Mouse (Mus musculus) hindbrain, embryonic 14.5 days (tissue): ENCODE results near the gene Mier1. TPM values are rescaled to one million over a fixed set of nuclear protein-coding genes. Genes with fewer than 3 reads are reported as not detected.

Source experiments
- ATAC-seq: fragments of 200-750 bp; cut with Nextera tagmentation; 2 replicates; pipeline ENCODE4 v1.8.0; 2017; ENCODE audit warnings: moderate number of reproducible peaks, mild to moderate bottlenecking, moderate TSS enrichment, moderate library complexity; ENCODE audit not compliant: low FRiP score
- DNase-seq: peaks from one replicate; pipeline ENCODE4 v3.0.0-alpha.2; 2015; ENCODE audit warnings: low spot score
- H3K27ac ChIP-seq: fragments of 300-500 bp; sonication (generic); 2 replicates; pipeline ENCODE4 v1.5.1; 2014; ENCODE audit warnings: mild to moderate bottlenecking, moderate library complexity
- H3K27me3 ChIP-seq: fragments of 300-500 bp; sonication (generic); 2 replicates; pipeline ENCODE4 v1.6.1; 2014; ENCODE audit warnings: mild to moderate bottlenecking, low read length, mixed read lengths; ENCODE audit not compliant: control insufficient read depth, insufficient read depth
- H3K36me3 ChIP-seq: fragments of 300-500 bp; sonication (generic); replicated peaks from 2 replicates; pipeline ENCODE4 v1.6.1; 2014; ENCODE audit not compliant: control insufficient read depth, insufficient read depth
- H3K4me1 ChIP-seq: fragments of 300-500 bp; sonication (generic); replicated peaks from 2 replicates; pipeline ENCODE4 v1.6.1; 2014; ENCODE audit warnings: antibody characterized with exemption, low read length, mixed read lengths; ENCODE audit not compliant: control insufficient read depth, insufficient read depth
- H3K4me2 ChIP-seq: fragments of 300-500 bp; sonication (generic); replicated peaks from 2 replicates; pipeline ENCODE4 v1.6.1; 2014; ENCODE audit warnings: mild to moderate bottlenecking, moderate library complexity
- H3K4me3 ChIP-seq: fragments of 300-500 bp; sonication (generic); replicated peaks from 2 replicates; pipeline ENCODE4 v1.5.1; 2014; ENCODE audit warnings: mild to moderate bottlenecking, low read length
- H3K9ac ChIP-seq: fragments of 300-500 bp; sonication (generic); 2 replicates; pipeline ENCODE4 v1.6.1; 2014
- H3K9me3 ChIP-seq: fragments of 300-500 bp; sonication (generic); 2 replicates; pipeline ENCODE4 v1.6.1; 2016; ENCODE audit warnings: low read length; ENCODE audit not compliant: control insufficient read depth
- WGBS: fragments of 180-500 bp; shearing (Covaris S2); extraction: QIAGEN DNeasy Blood & Tissue Kit; methylation state at CpG from one replicate; pipeline ENCODE4 v1.1.7; 2014; 5-methylcytosine and 5-hydroxymethylcytosine counted together
- polyA plus RNA-seq: library from polyadenylated mRNA; unstranded; fragments of >200 nt; fragmentation: Nextera tagmentation; extraction: Ambion mirVana; gene quantifications from 2 replicates; pipeline ENCODE4 v1.2.1, GENCODE M21; 2014

Mier1 gene
- polyA plus RNA-seq, 1 experiment from 2014 or later = 33.2 TPM

DNA sequence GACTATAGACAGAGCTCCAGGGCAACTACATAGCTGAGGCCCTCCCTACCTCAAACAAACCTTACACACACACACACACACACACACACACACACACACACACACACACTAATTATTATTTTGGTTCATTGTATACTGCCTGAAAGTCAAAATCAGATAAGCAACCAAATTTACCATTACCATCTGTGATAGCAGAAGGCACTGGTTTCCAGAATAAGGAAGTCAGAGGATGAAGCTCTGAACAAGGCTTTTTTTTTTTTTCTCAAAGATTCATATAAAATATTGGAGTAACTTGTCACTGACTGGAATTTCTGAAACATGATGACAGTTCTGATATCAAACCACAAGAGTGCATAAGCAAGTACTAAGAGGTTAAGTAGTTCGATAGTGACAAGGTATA lies 94.4 kb downstream of the Mier1 start:
- Histone ChIP-seq H3K9ac (no peak overlapping the region), H3K27ac (no peak overlapping the region), H3K4me1 (peaks cover 14% of the 10 kb centered on the region), H3K4me3 (no peak overlapping the region), H3K4me2 (no peak overlapping the region), H3K9me3 (no peaks in the 10 kb centered on the region), H3K27me3 (no peaks in the 10 kb centered on the region), H3K36me3 (peaks cover 58% of the 10 kb centered on the region)
- DNase-seq (no peak), ATAC-seq (no peak)
- WGBS = 95% methylated on average over 1 of the region's 1 CpGs

DNA sequence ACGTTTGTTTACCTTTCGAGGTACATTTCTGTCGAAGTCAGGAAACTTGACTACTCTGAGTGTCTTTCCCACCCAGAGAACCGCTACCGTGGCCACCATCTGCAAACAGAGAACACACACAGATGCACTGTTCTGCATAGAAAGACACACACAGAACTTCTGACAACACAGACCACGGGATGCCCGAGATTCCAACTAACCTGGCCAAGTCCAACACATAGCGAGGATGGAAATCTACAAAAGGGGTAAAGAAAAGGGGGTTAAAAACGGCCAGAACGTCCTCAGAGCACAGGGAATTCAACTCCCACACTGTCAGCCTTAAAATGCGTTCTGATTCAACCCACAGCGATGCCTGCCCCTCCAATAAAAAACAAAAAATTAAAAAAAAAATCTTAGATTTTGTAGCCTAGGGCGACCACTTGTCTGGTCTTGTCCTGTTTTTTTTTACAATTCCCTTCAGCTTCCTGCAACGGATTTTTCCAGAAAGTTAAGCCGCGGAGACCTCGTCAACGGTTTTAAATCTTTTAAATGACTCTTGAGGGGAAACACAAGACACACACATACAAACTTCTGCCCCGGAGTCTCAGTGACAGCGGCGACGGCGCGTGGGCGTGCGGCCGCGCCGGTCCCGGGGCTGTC lies 99.8 kb downstream of the Mier1 start:
- Histone ChIP-seq H3K4me1 (peaks cover 18% of the 10 kb centered on the region), H3K9ac (peak overlapping the region; percentile 99), H3K4me3 (peak overlapping the region; percentile 97), H3K4me2 (peak overlapping the region; percentile 80), H3K27me3 (no peaks in the 10 kb centered on the region), H3K36me3 (peaks cover 17% of the 10 kb centered on the region), H3K27ac (peak overlapping the region; percentile 99), H3K9me3 (no peaks in the 10 kb centered on the region)
- DNase-seq = no peak
- WGBS = 4% methylated on average over 30 of the region's 30 CpGs
- no peak for ATAC-seq

- ATAC-seq = peak; percentile 84
These were observed 100.3 kb downstream of the Mier1 start for GRCm38 (mm10) chr4:103214498-103214924.

More at GRCm38 (mm10) chr4:103214498-103214924, 100.3 kb downstream of the Mier1 start:
- H3K9ac ChIP-seq = peak overlapping the region; percentile 99
- H3K27ac ChIP-seq = peak overlapping the region; percentile 99
- no peaks in the 10 kb centered on the region for H3K27me3 ChIP-seq
- WGBS = under 1% methylated on average over 48 of the region's 48 CpGs
- H3K36me3 ChIP-seq = peaks cover 11% of the 10 kb centered on the region
- H3K4me2 ChIP-seq = peak overlapping the region; percentile 80
- peaks cover 18% of the 10 kb centered on the region for H3K4me1 ChIP-seq
- H3K9me3 ChIP-seq = no peaks in the 10 kb centered on the region
- peak; percentile 67 for DNase-seq
- peak overlapping the region; percentile 97 for H3K4me3 ChIP-seq

Other genes starting within 250 kb of the Mier1 start
- 3.7 and 4.5 TPM in 2 replicates for gene Tctex1d1, start 135.8 kb upstream of the Mier1 start, polyA plus RNA-seq
- gene Insl5, start 87.5 kb upstream of the Mier1 start, polyA plus RNA-seq = 0.51 TPM in 1 of 2 replicates, not detected in the other
- 7.2 and 7.4 TPM in 2 replicates for gene Wdr78, start 165 bp downstream of the Mier1 start, polyA plus RNA-seq
- 6.4 TPM in 2 replicates for gene Slc35d1, start 100.8 kb downstream of the Mier1 start, polyA plus RNA-seq
- not detected in 2 replicates for gene 4921539E11Rik, start 176.5 kb downstream of the Mier1 start, polyA plus RNA-seq
- 8.7 and 10.5 TPM in 2 replicates for gene Oma1, start 199.4 kb downstream of the Mier1 start, polyA plus RNA-seq